Mouse (Mus musculus) myocyte (in vitro differentiated cells): ENCODE measurements around the gene Asprv1.

Experiments used
- MAX ChIP-seq: IDR thresholded peaks from one replicate; pipeline ENCODE4 v1.6.1; 2011; ENCODE audit warnings: low read depth, mild to moderate bottlenecking, control low read depth
- MYOD1 ChIP-seq, 3 experiments: IDR thresholded peaks; one replicate each; pipeline ENCODE4 v1.6.1; 2011; ENCODE audit warnings: control low read depth in 2 of 3, low read depth in 2 of 3, mild to moderate bottlenecking in 2 of 3, moderate library complexity in 1 of 3; ENCODE audit not compliant: insufficient read length in 2 of 3, control insufficient read depth in 1 of 3
- MYOG ChIP-seq, 3 experiments: IDR thresholded peaks; one replicate each; pipeline ENCODE4 v1.6.1; 2011; ENCODE audit warnings: control low read depth in 2 of 3, low read depth in 2 of 3, mild to moderate bottlenecking in 2 of 3; ENCODE audit not compliant: insufficient read length in 2 of 3, control insufficient read depth in 1 of 3, insufficient read depth in 1 of 3
- POLR2A ChIP-seq: IDR thresholded peaks from one replicate; pipeline ENCODE4 v1.6.1; 2011; ENCODE audit warnings: low read depth, mild to moderate bottlenecking, control low read depth, moderate library complexity; ENCODE audit not compliant: insufficient read length
- POLR2AphosphoS2 ChIP-seq: IDR thresholded peaks from one replicate; pipeline ENCODE4 v1.6.1; 2011; ENCODE audit warnings: low read depth, control low read depth; ENCODE audit not compliant: insufficient read length
- REST ChIP-seq: IDR thresholded peaks from one replicate; pipeline ENCODE4 v1.6.1; 2011; ENCODE audit warnings: mild to moderate bottlenecking, control low read depth, moderate library complexity; ENCODE audit not compliant: insufficient read depth, insufficient read length
- TCF12 ChIP-seq: IDR thresholded peaks from one replicate; pipeline ENCODE4 v1.6.1; 2011; ENCODE audit warnings: mild to moderate bottlenecking, control low read depth; ENCODE audit not compliant: poor library complexity, insufficient read depth, severe bottlenecking
- TCF3 ChIP-seq: IDR thresholded peaks from one replicate; pipeline ENCODE4 v1.6.1; 2011; ENCODE audit warnings: low read depth, control low read depth; ENCODE audit not compliant: insufficient read length
- USF1 ChIP-seq: IDR thresholded peaks from one replicate; pipeline ENCODE4 v1.6.1; 2011; ENCODE audit warnings: low read depth, mild to moderate bottlenecking, control low read depth, moderate library complexity

GRCm38 (mm10) chr6:86630141-86630540 is 2.2 kb downstream of the Asprv1 start:
- TF ChIP-seq POLR2A (no peak), TCF3 (no peak), MYOG (IDR thresholded peaks at IDR 0.05; ENCODE audit: control insufficient read depth in 1 of 3, insufficient read depth in 1 of 3, insufficient read length in 2 of 3, low read depth in 2 of 3) (no peak), MYOD1 (IDR thresholded peaks at IDR 0.05; ENCODE audit: control insufficient read depth in 1 of 3, insufficient read length in 2 of 3, low read depth in 2 of 3) (no peak), TCF12 (no peak), POLR2AphosphoS2 (no peak), MAX (no peak), USF1 (no peak), REST (no peak)
